Mouse (Mus musculus): ENCODE measurements at regions not wholly inside any gene's neighbourhood (a gene's known extent, or its start where the extent isn't known, plus 50 kb on each side); places are given as distances from the start of the nearest gene placed in this dataset.

DNA sequence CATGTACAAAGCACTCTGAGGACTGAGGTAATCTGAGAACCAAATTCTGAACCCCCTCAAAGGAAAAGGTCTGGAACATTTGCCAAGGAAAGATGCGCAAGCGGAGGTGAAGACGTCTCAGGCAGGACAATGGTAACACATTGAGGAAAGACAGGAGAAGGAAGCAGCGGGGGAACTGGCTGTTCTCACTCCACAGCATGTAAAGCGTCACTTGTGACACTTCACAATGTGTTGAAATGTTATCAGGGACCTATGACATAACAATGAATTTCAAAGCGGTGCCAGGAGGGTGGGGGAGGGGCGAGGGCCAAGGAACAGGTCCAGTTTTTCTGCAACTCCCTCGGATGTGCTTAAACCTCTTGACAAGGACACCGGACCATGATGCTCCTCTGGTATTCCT is 515.3 kb upstream of the Adgrl2 start:
- DNase-seq (ENCODE audit: low read depth, low spot score) = no peak

- DNase-seq (ENCODE audit: low read depth, low spot score) = no peak
Measured at GRCm38 (mm10) chr3:149503992-149504391, 513.6 kb upstream of the Adgrl2 start.

DNA sequence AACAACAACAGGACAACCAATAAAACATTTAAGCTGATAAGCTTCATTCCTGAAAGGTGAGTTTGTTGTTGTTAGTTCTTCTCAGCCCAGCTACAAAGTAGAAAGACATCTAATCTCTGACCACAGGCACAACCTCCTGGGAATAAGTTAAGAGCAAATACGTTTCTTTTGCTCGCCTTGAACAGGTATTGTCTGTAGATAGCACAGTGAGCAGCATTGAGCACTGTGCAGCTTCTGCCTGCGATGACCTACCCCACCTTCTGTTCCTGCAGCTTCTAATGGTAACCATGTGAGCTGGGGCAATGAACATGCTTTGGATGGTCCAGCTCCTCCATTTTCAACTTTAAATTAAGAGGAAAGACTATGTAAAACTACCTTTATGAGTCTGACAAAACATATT is 509.8 kb upstream of the Adgrl2 start:
- no peak for DNase-seq (ENCODE audit: low read depth, low spot score)

GRCm38 (mm10) chr3:149498765-149499164 is 508.4 kb upstream of the Adgrl2 start:
- no peak for DNase-seq (ENCODE audit: low read depth, low spot score)

DNA sequence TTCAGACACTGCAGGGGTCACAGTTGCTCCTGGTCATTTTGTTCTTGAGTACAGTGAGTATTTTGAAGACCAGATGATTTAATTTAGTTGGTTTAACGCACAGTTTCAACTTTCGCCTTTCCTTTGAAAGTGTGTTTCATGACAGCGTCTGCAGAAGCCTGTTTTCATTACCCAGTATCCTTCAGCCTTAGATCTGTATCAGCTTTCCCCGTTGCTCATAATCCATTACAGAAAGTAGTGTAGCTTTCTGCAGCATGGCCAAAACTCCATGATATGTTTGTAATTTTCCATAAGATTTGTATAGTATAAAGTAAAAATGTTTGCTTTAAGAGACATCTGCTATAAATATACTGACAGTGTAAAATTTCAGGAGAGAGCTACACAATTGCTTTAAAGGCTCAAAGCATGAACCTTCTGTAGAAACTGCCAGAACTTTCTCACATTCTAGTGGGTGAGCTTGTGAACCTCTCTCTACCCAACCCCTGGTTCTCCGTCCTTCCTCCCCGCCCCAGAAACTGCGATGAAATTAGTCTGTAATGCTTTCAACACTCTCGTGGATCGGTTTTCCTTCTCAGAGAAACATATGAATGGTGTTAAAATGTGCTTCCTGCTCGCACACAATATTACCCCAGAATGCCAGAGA is 506.6 kb upstream of the Adgrl2 start:
- DNase-seq (ENCODE audit: low read depth, low spot score) = no peak

DNA sequence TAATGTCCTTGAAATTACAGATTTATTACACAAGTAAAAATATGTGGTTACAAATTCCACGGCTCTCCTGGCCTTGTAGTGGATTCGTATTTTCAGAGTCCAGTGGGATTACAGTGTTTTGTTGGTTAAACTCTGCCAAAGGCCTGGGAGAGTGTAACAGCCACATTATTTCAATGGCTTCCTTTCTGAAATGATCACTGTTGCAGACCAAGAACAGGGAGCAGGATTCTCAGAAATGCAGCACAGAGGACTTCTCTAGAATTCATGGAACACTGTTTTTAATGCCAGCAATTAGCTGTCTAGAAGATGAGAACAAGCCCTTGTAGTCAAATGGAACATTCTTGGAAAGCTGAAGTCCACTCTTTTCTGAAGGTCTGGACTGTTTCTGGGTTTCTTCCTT is 505.8 kb upstream of the Adgrl2 start:
- no peak for DNase-seq (ENCODE audit: low read depth, low spot score)

DNA sequence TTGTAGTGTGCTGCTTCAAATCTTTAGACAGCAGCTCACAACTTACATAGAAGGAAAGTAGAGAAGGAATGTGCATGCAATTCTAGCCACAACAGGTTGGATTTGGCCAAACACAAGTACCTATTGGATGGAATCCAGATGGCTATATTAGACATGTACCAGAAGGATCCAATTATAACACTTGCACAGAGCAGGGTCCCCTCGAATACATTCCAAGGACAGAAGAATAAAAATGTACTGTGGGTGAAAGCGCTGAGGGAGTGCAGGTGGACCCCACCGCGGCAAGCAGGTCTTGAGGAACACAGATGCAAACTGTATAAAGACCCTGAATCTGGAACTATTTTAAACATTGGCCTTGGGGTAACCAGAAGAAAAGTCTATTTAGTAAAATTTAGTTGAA is 497.8 kb upstream of the Adgrl2 start:
- DNase-seq (ENCODE audit: low read depth, low spot score) = no peak

DNA sequence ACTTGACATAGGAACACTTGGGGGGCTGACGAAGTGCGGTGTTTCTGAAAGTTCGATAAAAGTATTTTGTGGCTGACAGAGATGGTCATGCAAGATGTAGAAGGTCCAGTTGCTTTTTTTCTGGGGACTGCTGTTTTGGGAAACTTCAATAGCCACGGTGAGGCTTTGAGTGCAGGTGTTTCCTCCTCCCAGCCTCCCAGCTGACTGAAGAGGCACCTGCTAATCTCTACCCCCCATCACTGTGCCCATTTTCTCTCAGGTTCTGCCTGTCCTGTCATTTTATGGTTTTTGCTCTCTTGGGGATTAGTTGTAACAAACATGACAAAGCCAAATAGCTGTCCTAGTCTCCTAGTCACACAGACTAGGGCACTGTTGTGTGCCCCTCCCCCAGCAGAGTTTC is 495.1 kb upstream of the Adgrl2 start:
- DNase-seq (ENCODE audit: low read depth, low spot score) = no peak

DNA sequence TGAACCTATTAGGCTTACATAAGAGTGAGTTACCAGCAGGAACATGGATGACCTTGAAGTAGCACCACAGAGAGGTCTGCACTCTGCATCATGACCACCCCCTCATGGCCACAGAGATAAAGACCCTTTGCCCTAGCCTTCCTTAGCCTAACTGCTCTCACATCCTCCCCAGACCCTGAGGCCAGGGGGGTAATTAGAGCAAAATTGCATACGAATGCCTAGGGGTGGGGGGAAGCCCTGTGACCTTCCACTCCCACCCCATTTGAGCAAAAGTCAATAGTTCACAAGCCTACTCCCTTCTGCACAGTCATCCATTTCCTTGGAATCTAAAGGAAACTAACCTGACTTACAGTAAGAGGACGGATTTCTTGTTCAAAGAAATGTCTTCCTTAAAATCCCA is 494.0 kb upstream of the Adgrl2 start:
- no peak for DNase-seq (ENCODE audit: low read depth, low spot score)

GRCm38 (mm10) chr3:149476151-149476550 is 485.8 kb upstream of the Adgrl2 start:
- no peak for DNase-seq (ENCODE audit: low read depth, low spot score)

- no peak for DNase-seq (ENCODE audit: low read depth, low spot score)
Measured at GRCm38 (mm10) chr3:149466973-149467372, 476.6 kb upstream of the Adgrl2 start.

DNA sequence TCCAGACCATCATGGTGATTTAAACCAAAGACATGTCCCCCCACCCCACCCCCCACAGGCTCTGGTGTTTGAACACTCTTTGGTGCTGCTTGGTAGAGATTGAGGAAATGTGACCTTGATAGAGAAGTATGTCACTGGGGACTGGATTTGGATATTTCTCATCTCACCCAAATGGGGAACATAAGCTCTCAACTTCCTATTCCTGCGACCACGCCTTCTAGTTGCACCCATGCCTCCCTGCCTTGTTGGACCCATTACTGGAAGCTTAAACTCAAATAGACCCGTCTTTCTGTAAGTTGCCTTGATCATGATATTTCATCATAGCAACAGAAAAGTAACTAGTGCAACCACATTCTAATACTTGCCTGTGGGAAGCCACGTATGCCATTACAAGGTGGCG is 474.2 kb upstream of the Adgrl2 start:
- DNase-seq (ENCODE audit: low read depth, low spot score) = no peak

DNA sequence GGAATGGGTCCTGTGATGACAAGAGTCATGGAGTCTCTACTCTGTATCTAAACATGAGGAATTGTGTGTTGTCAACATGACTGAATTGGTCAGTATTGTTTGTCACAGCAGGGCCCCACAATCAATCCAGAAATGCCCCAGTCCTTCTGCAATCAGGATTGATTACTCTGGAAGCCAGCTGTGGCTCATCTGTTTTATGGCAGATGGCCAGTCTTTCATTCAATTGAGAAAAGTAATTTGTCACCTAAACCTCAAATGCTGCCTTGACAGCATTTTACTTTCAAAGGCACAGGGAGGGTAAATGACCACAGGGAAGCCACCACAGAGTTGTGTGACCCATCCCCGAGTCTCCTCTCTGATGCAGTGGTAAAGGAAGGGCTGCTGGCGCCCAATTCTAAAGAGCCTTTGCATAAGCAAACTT is 471.8 kb upstream of the Adgrl2 start:
- no peak for DNase-seq (ENCODE audit: low read depth, low spot score)

DNA sequence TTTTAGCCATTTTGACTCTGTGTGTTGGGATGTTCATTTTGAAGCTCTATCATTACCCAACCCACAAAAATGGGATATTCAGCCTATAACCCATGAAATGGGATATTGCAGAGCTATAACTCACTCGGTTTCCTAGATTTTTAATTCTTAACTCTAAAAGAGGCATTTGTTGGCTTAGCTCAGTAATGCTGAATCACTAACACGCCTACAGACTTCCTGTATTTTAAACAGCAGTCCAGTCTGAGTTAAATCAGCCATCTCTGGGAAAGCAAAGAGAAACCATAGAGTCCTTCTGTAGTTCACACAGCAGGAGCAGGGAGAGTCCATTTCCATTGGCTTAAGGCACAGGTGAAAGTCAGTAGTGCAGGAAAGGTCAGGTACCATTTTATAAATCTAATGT is 471.3 kb upstream of the Adgrl2 start:
- DNase-seq (ENCODE audit: low read depth, low spot score) = peak; percentile 63

DNA sequence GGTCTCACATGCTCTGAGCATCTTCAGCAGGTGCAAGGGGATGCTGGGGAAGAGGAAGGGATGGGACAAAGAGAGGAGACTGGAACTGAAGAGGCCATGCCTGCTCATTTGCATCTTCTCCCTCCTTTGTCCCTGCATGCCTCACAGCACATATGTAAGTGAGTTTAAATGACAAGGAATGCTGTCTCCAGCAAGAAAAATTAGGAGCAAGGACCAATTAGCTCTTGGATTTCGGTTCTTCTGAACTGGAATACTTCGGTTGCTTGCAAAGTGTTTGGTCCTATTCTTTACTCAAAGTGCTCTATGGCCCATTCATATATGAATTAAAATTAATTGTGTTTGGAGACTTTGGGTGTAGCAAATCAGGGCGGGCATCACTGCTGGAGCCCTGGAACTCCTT is 459.0 kb upstream of the Adgrl2 start:
- no peak for DNase-seq (ENCODE audit: low read depth, low spot score)

GRCm38 (mm10) chr3:149445991-149446564 is 455.7 kb upstream of the Adgrl2 start:
- no peak for DNase-seq (ENCODE audit: low read depth, low spot score)

- peak; percentile 86 for DNase-seq (ENCODE audit: low read depth, low spot score)
Measured at GRCm38 (mm10) chr3:149444854-149445577, 454.7 kb upstream of the Adgrl2 start.

DNA sequence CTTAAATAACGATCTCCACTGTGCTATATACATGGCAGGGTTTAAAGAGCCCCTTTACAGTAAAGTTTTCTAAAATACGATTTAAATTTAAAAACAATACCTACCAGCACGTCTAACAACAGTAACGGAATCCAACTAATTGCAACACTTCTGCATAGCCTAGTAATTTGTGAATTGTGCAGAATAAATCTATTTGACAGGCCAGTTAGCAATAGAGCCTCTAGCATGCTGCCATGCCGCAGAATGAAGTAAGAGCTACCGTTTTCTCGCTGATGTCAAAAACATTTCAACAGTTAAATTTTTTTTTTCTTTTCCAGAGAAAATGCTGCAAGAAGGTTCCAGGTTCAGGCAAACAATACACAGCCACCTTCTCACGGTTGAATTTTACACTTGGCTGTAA is 454.0 kb upstream of the Adgrl2 start:
- no peak for DNase-seq (ENCODE audit: low read depth, low spot score)

- DNase-seq (ENCODE audit: low read depth, low spot score) = no peak
Measured at GRCm38 (mm10) chr3:149441227-149441626, 450.9 kb upstream of the Adgrl2 start.

DNA sequence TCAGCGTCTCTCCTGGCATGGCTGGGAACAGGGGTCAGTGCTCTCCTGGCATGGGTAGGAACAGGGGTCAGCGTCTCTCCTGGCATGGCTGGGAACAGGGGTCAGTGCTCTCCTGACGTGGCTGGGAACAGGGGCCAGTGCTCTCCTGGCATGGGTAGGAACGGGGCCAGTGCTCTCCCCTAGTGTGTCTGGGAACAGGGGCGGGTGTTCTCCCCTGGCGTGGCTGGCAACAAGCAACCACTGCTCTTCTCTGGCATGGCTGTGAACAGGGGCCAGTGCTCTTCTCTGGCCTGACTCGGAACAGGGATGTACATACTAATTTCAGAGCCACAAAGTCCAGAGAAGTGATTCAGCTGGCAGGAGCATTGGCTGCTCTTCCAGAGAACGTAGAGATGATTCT is 447.4 kb upstream of the Adgrl2 start:
- DNase-seq (ENCODE audit: low read depth, low spot score) = no peak

- DNase-seq (ENCODE audit: low read depth, low spot score) = no peak
Measured at GRCm38 (mm10) chr3:149436944-149437343, 446.6 kb upstream of the Adgrl2 start.

DNA sequence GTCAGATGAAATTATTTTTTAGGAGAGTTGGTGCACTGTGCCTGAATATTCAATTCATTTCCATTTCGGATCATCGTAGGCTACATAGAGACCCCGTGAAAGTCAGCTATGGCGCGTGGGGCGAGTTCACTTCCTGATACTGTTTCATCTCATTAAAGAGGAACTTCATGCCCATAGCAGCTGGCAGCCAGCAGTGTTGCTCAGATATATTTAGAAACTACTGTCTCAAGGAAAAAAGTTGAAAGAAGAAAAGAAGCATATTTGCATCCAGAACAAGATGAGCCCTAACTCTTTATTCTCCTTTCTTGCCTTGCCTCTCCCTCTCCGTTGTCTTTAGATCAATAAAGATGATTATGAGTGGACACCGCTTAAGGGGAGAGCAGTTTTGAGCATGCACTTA is 446.1 kb upstream of the Adgrl2 start:
- DNase-seq (ENCODE audit: low read depth, low spot score) = peak; percentile 41

GRCm38 (mm10) chr3:149431795-149432194 is 441.4 kb upstream of the Adgrl2 start:
- no peak for DNase-seq (ENCODE audit: low read depth, low spot score)
